Mouse (Mus musculus) megakaryocyte progenitor cell, adult 5-6 weeks (primary cell): ENCODE results near the gene Kcna3. TPM values are rescaled to one million over a fixed set of nuclear protein-coding genes. Genes with fewer than 3 reads are reported as not detected.

Experiments
- ATAC-seq: replicated peaks from 2 replicates; pipeline ENCODE4 v1.8.0; 2016; ENCODE audit warnings: mild to moderate bottlenecking, moderate TSS enrichment, inconsistent platforms; ENCODE audit not compliant: poor library complexity
- total RNA-seq, 2 experiments: library from RNA; stranded (forward) in 1 of 2; stranded (reverse) in 1 of 2; fragments of 157-497, 149-512 nt in 1 of 2; fragments of 200-1000 nt in 1 of 2; gene quantifications; 2 replicates each; pipeline versions ENCODE4 v1.2.3 to v1.2.4; 2015 to 2017

Kcna3 gene
- total RNA-seq (2015) (11.6 and 11.9 TPM in 2 replicates), total RNA-seq (2017) (2.3 and 5.4 TPM in 2 replicates)

DNA sequence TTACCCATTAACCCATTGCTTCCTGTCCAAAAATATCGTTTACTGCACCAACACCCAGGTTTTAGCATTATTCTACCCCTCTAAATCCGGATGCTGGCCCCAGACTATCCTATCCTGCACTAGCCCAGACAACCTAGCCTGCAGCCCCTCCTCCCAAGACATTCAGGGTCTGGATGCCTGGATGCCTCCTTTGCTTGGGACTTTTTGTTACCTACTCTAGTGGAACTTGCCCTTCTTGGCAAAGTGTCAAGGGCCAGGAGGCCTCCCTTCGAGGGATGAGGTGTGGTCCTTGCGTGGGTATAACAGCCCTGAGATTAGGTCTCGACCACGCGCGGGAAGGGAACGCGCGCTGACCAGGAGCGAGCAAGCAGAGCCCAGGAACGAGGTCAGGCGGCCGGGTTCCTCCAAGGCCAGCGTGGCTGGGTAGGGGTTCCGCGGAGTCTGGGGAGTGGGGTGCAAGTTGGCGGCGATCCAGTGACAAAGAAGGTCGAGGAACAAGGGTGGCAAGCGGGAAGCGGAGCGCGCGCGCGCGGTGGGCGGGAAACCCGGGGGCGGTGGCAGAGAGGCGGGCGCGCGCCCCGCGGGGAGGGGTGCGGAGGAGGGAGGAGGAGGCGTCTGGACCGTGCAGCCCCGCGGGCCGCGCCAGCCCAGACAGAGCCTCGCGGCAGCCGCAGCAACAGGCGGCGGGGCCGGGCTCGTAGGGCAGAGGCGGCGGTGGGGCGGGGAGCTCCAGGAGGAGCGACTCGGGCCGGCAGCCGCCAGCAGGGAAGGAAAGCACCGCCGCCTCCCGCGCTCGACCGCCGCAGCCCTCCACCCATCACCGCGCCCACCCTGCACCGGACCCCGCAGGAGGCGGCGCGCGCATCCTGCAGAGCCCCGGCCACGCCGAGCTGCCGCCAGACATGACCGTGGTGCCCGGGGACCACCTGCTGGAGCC lies at the start of gene Kcna3:
Kcna3 (plus strand) TSS at position 649 of the 937 bp plus-strand sequence.
- ATAC-seq, result peak; percentile 52

- ATAC-seq, result no peak
Measured at GRCm38 (mm10) chr3:106991334-106991733, 44.6 kb upstream of the Kcna3 start.

DNA sequence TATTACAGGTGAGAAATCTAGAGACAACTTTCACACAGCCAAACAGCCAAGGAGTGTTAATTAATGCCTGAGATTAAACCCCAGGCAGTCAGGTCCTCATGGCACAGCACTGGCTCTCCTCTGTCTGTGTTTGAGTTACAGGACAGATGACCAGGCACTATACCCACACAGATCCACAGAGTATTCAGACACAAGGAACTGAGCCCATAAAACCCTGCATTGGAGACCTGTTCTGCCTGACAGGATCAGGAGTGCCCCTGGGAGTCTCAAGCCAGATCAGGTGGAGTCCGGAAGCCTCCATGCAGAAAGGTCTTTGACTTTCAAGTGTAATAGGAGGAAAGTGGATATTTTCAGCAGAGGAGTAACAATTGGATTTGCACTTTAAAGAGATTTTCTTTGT lies 40.6 kb upstream of the Kcna3 start:
- no peak for ATAC-seq

DNA sequence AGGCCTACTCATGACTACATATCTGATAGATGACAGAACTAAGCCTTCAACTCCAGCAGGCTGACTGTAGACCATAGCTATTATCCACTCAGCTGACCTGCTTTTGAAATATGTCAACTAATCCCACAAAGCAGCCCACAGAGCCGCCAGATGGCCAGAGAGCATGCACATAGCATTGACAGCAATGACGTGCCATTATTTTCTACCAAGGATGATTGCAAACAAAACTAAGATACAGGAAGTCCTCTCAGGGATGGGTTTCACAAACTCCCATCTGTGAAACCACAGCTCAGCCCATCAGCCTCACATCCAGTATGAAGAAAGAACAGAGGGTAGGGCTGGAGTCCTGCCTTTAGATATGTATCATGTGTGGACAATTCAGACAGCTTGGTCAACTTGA lies 39.8 kb upstream of the Kcna3 start:
- peak; percentile 96 for ATAC-seq

- ATAC-seq, result no peak
Measured at GRCm38 (mm10) chr3:106998370-106998769, 37.6 kb upstream of the Kcna3 start.

DNA sequence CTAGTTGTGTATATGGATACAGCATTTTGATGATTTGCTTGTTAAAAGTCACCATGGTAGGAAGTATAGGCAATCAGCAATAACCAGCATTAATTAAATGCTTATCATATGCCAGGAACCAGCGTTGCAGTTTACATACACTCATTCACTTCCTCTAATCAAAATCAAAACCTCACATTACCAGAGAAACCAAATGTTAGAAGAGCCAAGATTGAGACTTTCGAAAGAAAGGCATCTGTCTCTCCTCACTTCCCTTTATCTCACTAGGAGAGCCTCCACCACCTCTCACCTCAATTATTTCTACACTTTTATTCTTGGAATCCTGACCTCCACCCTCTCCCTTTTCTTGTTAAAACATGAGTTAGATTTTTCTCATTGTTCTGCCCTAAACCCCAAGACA lies 35.8 kb upstream of the Kcna3 start:
- peak; percentile 52 for ATAC-seq

GRCm38 (mm10) chr3:107002249-107003123 lies 33.5 kb upstream of the Kcna3 start:
- no peak for ATAC-seq

DNA sequence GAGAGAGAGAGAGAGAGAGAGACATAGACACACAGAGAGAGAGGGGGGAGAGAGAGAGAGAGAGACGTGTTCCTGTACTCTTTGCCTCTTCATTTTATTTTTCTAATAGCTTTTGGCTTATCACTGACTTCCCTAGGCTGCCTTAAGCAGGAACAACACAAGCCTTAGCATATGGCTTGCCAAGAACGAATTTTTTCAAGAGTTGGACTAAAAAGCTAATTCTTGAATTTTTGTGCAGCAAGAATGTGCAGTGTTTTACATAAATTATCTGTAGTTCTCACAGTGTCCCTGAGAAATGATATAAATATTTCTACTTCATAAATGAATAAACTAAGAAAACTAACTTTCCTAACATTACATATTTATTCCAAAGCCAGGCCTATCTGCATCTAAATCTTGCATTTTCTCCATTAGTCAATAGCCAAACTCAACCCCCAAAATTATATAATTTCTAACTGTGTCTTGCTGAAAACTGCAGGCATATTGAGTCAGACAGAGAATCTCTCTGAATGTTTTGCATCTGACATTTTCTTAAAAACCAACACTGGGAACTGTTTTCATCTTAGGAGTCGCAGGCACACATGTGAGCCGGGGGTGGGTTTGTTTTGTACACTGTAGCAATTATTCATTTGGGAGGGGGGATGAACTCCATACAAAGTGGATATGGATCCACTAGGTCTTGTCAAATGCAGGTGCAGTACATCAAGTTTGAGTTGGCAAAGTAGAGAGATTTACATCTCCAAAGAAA lies 26.5 kb upstream of the Kcna3 start:
- ATAC-seq, result no peak

- no peak for ATAC-seq
Measured at GRCm38 (mm10) chr3:107018286-107018685, 17.7 kb upstream of the Kcna3 start.

GRCm38 (mm10) chr3:107031547-107031946 lies 4.4 kb upstream of the Kcna3 start:
- peak; percentile 31; the same call in 1 of the 2 replicates for ATAC-seq

DNA sequence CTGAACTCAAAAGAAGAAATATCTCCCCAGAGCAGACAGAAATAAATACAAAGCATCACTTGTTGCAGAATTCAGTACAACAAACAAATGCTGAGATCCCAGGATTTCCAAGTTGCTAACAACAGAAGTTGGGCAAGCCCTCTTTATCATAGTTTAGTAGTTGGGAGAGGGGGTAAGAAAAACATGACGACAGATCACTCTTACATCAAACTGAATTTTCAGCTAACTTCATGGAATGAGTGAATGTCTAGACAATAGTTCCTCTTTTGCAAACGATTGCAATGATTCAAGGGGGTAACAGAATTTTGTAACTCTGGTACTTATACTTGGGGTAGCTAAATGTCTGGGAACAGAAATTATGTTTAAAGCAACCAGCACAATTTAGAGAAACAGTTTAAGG lies 1.2 kb upstream of the Kcna3 start:
- ATAC-seq, result peak; percentile 24

DNA sequence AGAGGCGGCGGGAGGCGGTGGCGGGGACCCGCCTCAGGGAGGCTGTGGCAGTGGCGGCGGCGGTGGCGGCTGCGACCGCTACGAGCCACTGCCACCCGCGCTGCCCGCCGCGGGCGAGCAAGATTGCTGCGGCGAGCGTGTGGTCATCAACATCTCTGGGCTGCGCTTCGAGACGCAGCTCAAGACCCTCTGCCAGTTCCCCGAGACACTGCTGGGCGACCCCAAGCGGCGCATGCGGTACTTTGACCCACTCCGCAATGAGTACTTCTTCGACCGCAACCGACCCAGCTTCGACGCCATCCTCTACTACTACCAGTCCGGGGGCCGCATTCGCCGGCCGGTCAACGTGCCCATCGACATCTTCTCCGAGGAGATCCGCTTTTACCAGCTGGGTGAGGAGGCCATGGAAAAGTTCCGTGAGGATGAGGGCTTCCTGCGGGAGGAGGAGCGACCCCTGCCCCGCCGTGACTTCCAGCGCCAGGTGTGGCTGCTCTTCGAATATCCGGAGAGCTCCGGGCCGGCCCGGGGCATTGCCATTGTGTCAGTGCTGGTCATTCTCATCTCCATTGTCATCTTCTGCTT lies 580 bp downstream of the Kcna3 start:
- no peak for ATAC-seq

DNA sequence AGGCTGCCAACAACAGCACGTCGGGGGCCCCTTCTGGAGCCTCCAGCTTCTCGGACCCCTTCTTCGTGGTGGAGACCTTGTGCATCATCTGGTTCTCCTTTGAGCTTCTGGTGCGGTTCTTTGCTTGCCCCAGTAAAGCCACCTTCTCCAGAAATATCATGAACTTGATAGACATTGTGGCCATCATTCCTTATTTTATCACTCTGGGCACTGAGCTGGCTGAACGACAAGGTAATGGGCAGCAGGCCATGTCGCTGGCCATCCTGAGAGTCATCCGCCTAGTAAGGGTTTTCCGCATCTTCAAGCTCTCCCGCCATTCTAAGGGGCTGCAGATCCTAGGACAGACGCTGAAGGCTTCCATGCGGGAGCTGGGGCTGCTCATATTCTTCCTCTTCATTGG lies 1.1 kb downstream of the Kcna3 start:
- no peak for ATAC-seq

DNA sequence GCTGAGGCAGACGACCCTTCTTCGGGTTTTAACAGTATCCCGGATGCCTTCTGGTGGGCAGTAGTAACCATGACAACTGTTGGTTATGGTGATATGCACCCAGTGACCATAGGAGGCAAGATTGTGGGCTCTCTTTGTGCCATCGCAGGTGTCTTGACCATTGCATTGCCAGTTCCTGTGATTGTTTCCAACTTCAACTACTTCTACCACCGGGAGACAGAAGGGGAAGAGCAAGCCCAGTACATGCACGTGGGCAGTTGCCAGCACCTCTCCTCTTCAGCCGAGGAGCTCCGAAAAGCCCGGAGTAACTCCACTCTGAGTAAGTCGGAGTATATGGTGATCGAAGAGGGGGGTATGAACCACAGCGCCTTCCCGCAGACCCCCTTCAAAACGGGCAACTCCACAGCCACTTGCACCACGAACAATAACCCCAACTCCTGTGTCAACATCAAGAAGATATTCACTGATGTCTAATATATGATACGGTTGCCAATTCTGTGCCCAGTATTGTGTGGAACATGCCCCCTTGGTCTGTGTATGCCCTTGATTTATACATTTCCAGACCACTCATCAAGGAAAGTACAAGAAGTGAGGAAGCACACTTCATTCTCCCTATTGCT lies 1.7 kb downstream of the Kcna3 start:
- ATAC-seq, result peak; percentile 13; the same call in 1 of the 2 replicates

GRCm38 (mm10) chr3:107038156-107038536 lies 2.2 kb downstream of the Kcna3 start:
- ATAC-seq, result peak; percentile 56

DNA sequence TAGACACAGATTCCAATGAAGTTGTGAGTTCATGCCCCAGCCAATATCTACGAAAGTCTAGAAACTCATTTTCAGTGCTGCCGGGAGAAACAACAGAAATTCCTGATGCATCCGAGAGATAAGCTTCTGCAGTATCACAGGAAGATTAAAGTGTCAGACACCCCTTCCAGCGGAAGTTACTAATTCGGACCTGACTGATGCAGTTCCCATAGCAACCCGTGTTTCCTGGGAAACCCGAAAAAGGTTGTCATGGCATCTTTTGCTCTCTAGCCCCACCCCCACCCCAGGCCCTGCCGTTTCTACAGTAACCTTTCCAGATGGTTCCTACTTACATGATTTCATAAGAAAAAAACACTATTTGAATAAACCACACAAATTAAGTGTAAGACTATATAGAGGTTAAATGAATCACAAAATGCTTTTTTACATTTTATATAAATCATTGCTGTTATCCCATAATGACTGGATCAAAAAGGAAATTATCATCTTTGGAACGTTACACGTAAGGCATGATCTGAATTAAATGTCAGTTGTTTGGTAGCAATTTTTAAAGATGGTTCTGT lies 2.8 kb downstream of the Kcna3 start:
- peak; percentile 16; the same call in 1 of the 2 replicates for ATAC-seq

DNA sequence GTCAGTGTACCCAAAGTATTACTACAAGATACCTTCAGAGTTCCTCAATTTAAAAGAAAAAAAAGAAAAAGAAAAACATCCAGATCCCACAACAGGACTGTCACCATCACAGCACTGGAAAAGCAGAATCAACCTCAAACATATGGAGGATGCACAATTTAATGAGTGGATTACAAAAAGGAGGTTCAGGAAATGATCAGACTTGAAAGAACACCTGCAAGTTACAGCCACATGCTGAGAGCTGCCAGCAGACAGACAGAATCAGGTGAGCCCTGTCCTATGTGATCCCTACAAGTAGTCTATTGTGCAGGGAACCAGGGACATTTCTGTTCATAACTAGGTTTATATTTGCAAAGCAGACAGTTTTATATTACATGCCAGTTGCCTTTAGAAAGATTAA lies 3.3 kb downstream of the Kcna3 start:
- ATAC-seq, result no peak

GRCm38 (mm10) chr3:107040408-107040807 lies 4.4 kb downstream of the Kcna3 start:
- ATAC-seq, result no peak

- ATAC-seq, result no peak
Measured at GRCm38 (mm10) chr3:107041718-107042117, 5.7 kb downstream of the Kcna3 start.

- ATAC-seq, result no peak
Measured at GRCm38 (mm10) chr3:107061468-107061867, 25.5 kb downstream of the Kcna3 start.
